Mouse (Mus musculus): Measurements from ENCODE around the gene Rsu1. TPM values are rescaled to one million over a fixed set of nuclear protein-coding genes. Genes with fewer than 3 reads are reported as not detected.

Rsu1 gene
- total RNA-seq, 2 experiments from 2014 or later = 36.2 to 36.5 TPM

DNA sequence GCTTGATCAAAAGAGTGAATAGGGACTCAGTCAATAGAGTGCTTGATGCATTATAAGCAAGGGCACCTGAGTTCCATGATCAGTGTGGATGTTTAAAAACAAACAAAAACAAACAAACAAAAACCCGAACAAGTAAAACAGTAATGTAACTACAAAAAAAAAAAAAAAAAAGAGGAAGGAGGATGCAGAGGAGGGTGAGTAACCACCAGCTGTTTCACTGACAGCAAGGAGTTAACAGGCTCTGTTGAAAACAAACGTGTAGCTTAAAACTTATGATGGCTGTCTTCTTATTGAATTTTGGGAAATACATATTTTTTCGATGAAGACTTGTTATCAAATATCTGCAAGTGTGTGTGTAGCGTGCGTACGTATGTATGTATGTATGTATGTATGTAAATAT, 222.6 kb downstream of the Rsu1 start:
- no peak for TF ChIP-seq CTCF (conservative IDR thresholded peaks at IDR 0.05)
- Histone ChIP-seq H3K4me3 (no peak overlapping the region), H3K27ac (no peak overlapping the region)
- DNase-seq (ENCODE audit: low spot score in 2 of 2) = no peak

DNA sequence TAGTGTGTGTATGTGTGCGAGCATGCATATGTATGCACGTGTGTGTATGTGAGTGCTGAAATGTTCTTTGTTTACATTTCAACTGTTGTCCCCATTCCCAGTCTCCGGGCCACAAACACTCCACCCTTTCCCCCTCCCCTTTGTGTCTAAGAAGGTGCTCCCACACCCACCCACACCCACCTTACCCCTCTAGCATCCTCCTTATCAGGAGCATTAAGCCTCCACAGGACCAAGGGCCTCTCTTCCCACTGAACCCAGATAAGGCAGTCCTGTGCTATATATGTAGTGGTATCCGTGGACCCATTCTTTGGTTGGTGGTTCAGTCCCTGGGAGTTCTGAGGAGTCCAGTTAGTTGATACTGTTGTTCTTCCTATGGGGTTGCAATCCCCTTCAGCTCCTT, 226.7 kb downstream of the Rsu1 start:
- TF ChIP-seq CTCF (conservative IDR thresholded peaks at IDR 0.05) = no peak

DNA sequence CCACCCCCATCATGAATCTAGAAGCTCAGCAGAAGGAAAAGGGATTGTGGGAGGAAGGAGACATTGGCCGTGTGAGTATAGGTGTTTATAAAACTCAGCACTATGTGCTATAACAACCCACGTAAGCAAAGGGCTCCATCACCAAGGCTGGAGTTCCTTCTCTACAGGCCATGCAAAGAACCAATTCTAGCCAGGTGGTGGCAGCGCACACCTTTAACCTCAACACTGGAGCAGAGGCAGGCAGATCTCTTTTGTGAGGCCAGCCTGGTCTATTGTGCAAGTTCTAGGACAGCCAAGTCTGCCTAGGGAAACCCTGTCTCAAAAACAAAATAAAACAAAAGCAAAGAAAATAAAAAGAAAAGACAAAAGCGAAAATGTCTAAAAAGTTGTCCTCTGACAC, 231.4 kb downstream of the Rsu1 start:
- no peak for DNase-seq (ENCODE audit: low spot score in 2 of 2)
- H3K27ac ChIP-seq = no peak overlapping the region
- TF ChIP-seq CTCF (conservative IDR thresholded peaks at IDR 0.05) = no peak
- no peak overlapping the region for H3K4me3 ChIP-seq

More for the DNA sequence above, 226.7 kb downstream of the Rsu1 start:
- H3K27ac ChIP-seq = no peak overlapping the region
- H3K4me3 ChIP-seq = no peak overlapping the region
- DNase-seq (ENCODE audit: low spot score in 2 of 2) = no peak

DNA sequence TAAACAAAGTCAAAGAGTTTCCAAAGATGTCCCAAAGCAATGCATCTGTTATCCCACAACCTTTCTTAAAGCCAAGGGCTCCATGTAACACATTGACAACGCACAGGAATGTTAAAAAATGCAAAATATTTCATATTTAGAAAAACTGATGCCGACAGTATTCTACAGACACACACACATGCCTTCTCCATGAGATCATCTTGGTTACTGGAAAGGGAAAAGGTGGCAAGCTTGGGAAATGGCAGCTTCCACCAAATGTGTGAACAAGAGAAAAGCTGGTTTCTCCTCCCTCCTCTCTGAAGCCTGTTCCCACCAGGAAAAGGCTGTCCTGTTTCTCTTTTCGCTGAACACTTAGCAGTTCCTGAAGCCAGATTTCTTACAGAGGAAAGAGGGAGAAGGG, 232.4 kb downstream of the Rsu1 start:
- no peak for DNase-seq (ENCODE audit: low spot score in 2 of 2)
- H3K4me3 ChIP-seq = no peak overlapping the region
- TF ChIP-seq CTCF (conservative IDR thresholded peaks at IDR 0.05) = no peak
- no peak overlapping the region for H3K27ac ChIP-seq

Other genes starting within 250 kb of the Rsu1 start
- gene Cubn, start 220.4 kb upstream of the Rsu1 start, total RNA-seq (2021) = under 1 TPM; 0.15 TPM